Mouse (Mus musculus): ENCODE results near the gene Prr12. TPM values are rescaled to one million over a fixed set of nuclear protein-coding genes. Genes with fewer than 3 reads are reported as not detected.

Gene Prr12
- polyA plus RNA-seq, 1 experiment: 13.2 TPM

- Histone ChIP-seq H3K27me3 (ENCODE audit: control insufficient read depth, insufficient read depth, low read length) (peaks cover 12% of the 10 kb centered on the region), H3K4me1 (ENCODE audit: control insufficient read depth, insufficient read depth, insufficient read length, low read length) (peaks cover 2% of the 10 kb centered on the region; the same call in 1 of the 2 replicates), H3K27ac (ENCODE audit: insufficient read depth, low read depth, low read length) (no peak overlapping the region), H3K36me3 (ENCODE audit: control insufficient read depth, insufficient read depth, low read length) (peaks cover 10% of the 10 kb centered on the region; the same call in 1 of the 2 replicates), H3K4me3 (ENCODE audit: low read depth, low read length) (no peak overlapping the region)
- TF ChIP-seq POLR2A (IDR thresholded peaks at IDR 0.05; ENCODE audit: low read depth, low read length) (no peak), CTCF (IDR thresholded peaks at IDR 0.05; ENCODE audit: extremely low read depth, insufficient read length, insufficient replicate concordance, low read depth, low read length) (no peak)
- WGBS: 73% methylated on average over 7 of the region's 7 CpGs
These were observed 41.4 kb upstream of the Prr12 start for GRCm38 (mm10) chr7:45094121-45094520.

GRCm38 (mm10) chr7:45093516-45093905 lies 40.8 kb upstream of the Prr12 start:
- whole genome bisulfite sequencing: 45% methylated on average over 18 of the region's 18 CpGs
- no peak overlapping the region for H3K4me3 ChIP-seq (ENCODE audit: low read depth, low read length)
- no peak overlapping the region for H3K27ac ChIP-seq (ENCODE audit: insufficient read depth, low read depth, low read length)
- TF ChIP-seq POLR2A (IDR thresholded peaks at IDR 0.05; ENCODE audit: low read depth, low read length): no peak
- no peak for TF ChIP-seq CTCF (IDR thresholded peaks at IDR 0.05; ENCODE audit: extremely low read depth, insufficient read length, insufficient replicate concordance, low read depth, low read length)
- peaks cover 10% of the 10 kb centered on the region; the same call in 1 of the 2 replicates for H3K36me3 ChIP-seq (ENCODE audit: control insufficient read depth, insufficient read depth, low read length)
- peaks cover 2% of the 10 kb centered on the region; the same call in 1 of the 2 replicates for H3K4me1 ChIP-seq (ENCODE audit: control insufficient read depth, insufficient read depth, insufficient read length, low read length)
- H3K27me3 ChIP-seq (ENCODE audit: control insufficient read depth, insufficient read depth, low read length): peaks cover 12% of the 10 kb centered on the region

GRCm38 (mm10) chr7:45092828-45093515 lies 40.3 kb upstream of the Prr12 start:
- Histone ChIP-seq H3K36me3 (ENCODE audit: control insufficient read depth, insufficient read depth, low read length) (peaks cover 10% of the 10 kb centered on the region; the same call in 1 of the 2 replicates), H3K27me3 (ENCODE audit: control insufficient read depth, insufficient read depth, low read length) (peaks cover 12% of the 10 kb centered on the region), H3K27ac (ENCODE audit: insufficient read depth, low read depth, low read length) (no peak overlapping the region), H3K4me3 (ENCODE audit: low read depth, low read length) (no peak overlapping the region), H3K4me1 (ENCODE audit: control insufficient read depth, insufficient read depth, insufficient read length, low read length) (peaks cover 5% of the 10 kb centered on the region)
- 66% methylated on average over 12 of the region's 12 CpGs for WGBS
- TF ChIP-seq POLR2A (IDR thresholded peaks at IDR 0.05; ENCODE audit: low read depth, low read length): no peak
- TF ChIP-seq CTCF (IDR thresholded peaks at IDR 0.05; ENCODE audit: extremely low read depth, insufficient read length, insufficient replicate concordance, low read depth, low read length): no peak

GRCm38 (mm10) chr7:45092048-45092447 lies 39.4 kb upstream of the Prr12 start, which contains the start of gene Rcn3:
Gene Rcn3 (minus strand): TSS chr7:45092221.
- Histone ChIP-seq H3K36me3 (ENCODE audit: control insufficient read depth, insufficient read depth, low read length) (peaks cover 8% of the 10 kb centered on the region; the same call in 1 of the 2 replicates), H3K27ac (ENCODE audit: insufficient read depth, low read depth, low read length) (peak within 1 kb of the TSS; percentile 46)
- 3% methylated on average over 16 of the region's 16 CpGs for WGBS

GRCm38 (mm10) chr7:45091001-45091990 lies 38.6 kb upstream of the Prr12 start:
- Histone ChIP-seq H3K27ac (ENCODE audit: insufficient read depth, low read depth, low read length) (peak overlapping the region; percentile 46), H3K27me3 (ENCODE audit: control insufficient read depth, insufficient read depth, low read length) (peaks cover 12% of the 10 kb centered on the region), H3K4me3 (ENCODE audit: low read depth, low read length) (peak overlapping the region; percentile 52), H3K36me3 (ENCODE audit: control insufficient read depth, insufficient read depth, low read length) (peaks cover 4% of the 10 kb centered on the region; the same call in 1 of the 2 replicates), H3K4me1 (ENCODE audit: control insufficient read depth, insufficient read depth, insufficient read length, low read length) (peaks cover 5% of the 10 kb centered on the region)
- whole genome bisulfite sequencing: 28% methylated on average over 35 of the region's 35 CpGs
- TF ChIP-seq POLR2A (IDR thresholded peaks at IDR 0.05; ENCODE audit: low read depth, low read length) (no peak), CTCF (IDR thresholded peaks at IDR 0.05; ENCODE audit: extremely low read depth, insufficient read length, insufficient replicate concordance, low read depth, low read length) (no peak)

More at GRCm38 (mm10) chr7:45092048-45092447, 39.4 kb upstream of the Prr12 start, which contains the start of gene Rcn3:
- H3K27me3 ChIP-seq (ENCODE audit: control insufficient read depth, insufficient read depth, low read length): peaks cover 12% of the 10 kb centered on the region
- H3K4me1 ChIP-seq (ENCODE audit: control insufficient read depth, insufficient read depth, insufficient read length, low read length): peaks cover 5% of the 10 kb centered on the region
- peak within 1 kb of the TSS; percentile 52 for H3K4me3 ChIP-seq (ENCODE audit: low read depth, low read length)
- no peak for TF ChIP-seq POLR2A (IDR thresholded peaks at IDR 0.05; ENCODE audit: low read depth, low read length)
- no peak for TF ChIP-seq CTCF (IDR thresholded peaks at IDR 0.05; ENCODE audit: extremely low read depth, insufficient read length, insufficient replicate concordance, low read depth, low read length)

- H3K27me3 ChIP-seq (ENCODE audit: control insufficient read depth, insufficient read depth, low read length): peaks cover 12% of the 10 kb centered on the region
- H3K36me3 ChIP-seq (ENCODE audit: control insufficient read depth, insufficient read depth, low read length): 0 out of 2 replicates have a peak, but pooled peaks cover 2% of the 10 kb centered on the region
- WGBS: 72% methylated on average over 13 of the region's 13 CpGs
- no peak overlapping the region for H3K4me3 ChIP-seq (ENCODE audit: low read depth, low read length)
- peaks cover 5% of the 10 kb centered on the region for H3K4me1 ChIP-seq (ENCODE audit: control insufficient read depth, insufficient read depth, insufficient read length, low read length)
- TF ChIP-seq POLR2A (IDR thresholded peaks at IDR 0.05; ENCODE audit: low read depth, low read length) (no peak), CTCF (IDR thresholded peaks at IDR 0.05; ENCODE audit: extremely low read depth, insufficient read length, insufficient replicate concordance, low read depth, low read length) (no peak)
- no peak overlapping the region for H3K27ac ChIP-seq (ENCODE audit: insufficient read depth, low read depth, low read length)
These were observed 37.7 kb upstream of the Prr12 start for GRCm38 (mm10) chr7:45090251-45090977.
